In genomic region chr9:3012733-3013279, GRCm38 (mm10) we compare ENCODE assay signal across 9 mouse cellular contexts. TPM values are rescaled to one million over a fixed set of nuclear protein-coding genes. Genes with fewer than 3 reads are reported as not detected.
DNase-seq lines count a peak whose midpoint lies in the region; ATAC-seq and TF ChIP-seq lines count a peak whose summit lies in the region.
"Not testable (repeated sequence)": the region's sequence is repeated elsewhere in the genome, so short reads cannot be mapped to it uniquely, and the experiment has no call there.
"Had no signal": no experiment of that assay in that cellular context is flagged by ENCODE, and none has a peak within 500 bp of the region (broad histone marks: within the 10 kb centered on the region; RNA-seq: fewer than 3 reads in every experiment).

TSS of gene Gm10721 (plus strand) at chr9:3013140.

- H3K9me3 ChIP-seq in embryonic facial prominence, embryonic 14.5 days (ENCODE audit: control insufficient read depth, low read length); hindbrain, embryonic 12.5 days (replicated peaks); intestine, postnatal 0 days (ENCODE audit: control insufficient read depth); liver, embryonic 11.5 days (ENCODE audit: control insufficient read depth, low read length); neural tube, embryonic 11.5 days (ENCODE audit: control insufficient read depth, low read length): not testable (repeated sequence)

- TF ChIP-seq CTCF in intestine, postnatal 0 days (IDR thresholded peaks at IDR 0.05; ENCODE audit: low read depth), result not testable (repeated sequence)

- not testable (repeated sequence) for H3K27me3 ChIP-seq in embryonic facial prominence, embryonic 14.5 days (replicated peaks; ENCODE audit: control insufficient read depth, insufficient read depth, low read length); hindbrain, embryonic 12.5 days; intestine, postnatal 0 days (replicated peaks; ENCODE audit: control insufficient read depth, insufficient read depth, low read length); liver, embryonic 11.5 days (replicated peaks; ENCODE audit: control insufficient read depth, insufficient read depth, low read length); neural tube, embryonic 11.5 days (ENCODE audit: control insufficient read depth, insufficient read depth, low read length)

- not testable (repeated sequence) for DNase-seq in embryonic facial prominence, embryonic 14.5 days (ENCODE audit: low spot score); liver, embryonic 11.5 days (ENCODE audit: low spot score); neural tube, embryonic 11.5 days (ENCODE audit: low spot score)

- ATAC-seq in embryonic facial prominence, embryonic 14.5 days (ENCODE audit: low read depth), result peak; percentile 55; the same call in 1 of the 2 replicates
- ATAC-seq in granulocyte monocyte progenitor cell, adult 5-6 weeks (replicated peaks; ENCODE audit: poor library complexity, severe bottlenecking), result peak; percentile 34
- peak; percentile 59 for ATAC-seq in hindbrain, embryonic 12.5 days (ENCODE audit: low FRiP score)
- peak; percentile 61; the same call in 1 of the 2 replicates for ATAC-seq in intestine, postnatal 0 days
- peak; percentile 61 for ATAC-seq in liver, embryonic 11.5 days (replicated peaks; ENCODE audit: low FRiP score)
- peak; percentile 34 for ATAC-seq in megakaryocyte, adult 5-6 weeks (ENCODE audit: poor library complexity, severe bottlenecking)
- peak; percentile 65; the same call in 1 of the 2 replicates for ATAC-seq in neural tube, embryonic 11.5 days (ENCODE audit: insufficient read depth, low FRiP score, low TSS enrichment)

- H3K4me3 ChIP-seq in embryonic facial prominence, embryonic 14.5 days (ENCODE audit: low read depth, low read length); hindbrain, embryonic 12.5 days; intestine, postnatal 0 days (ENCODE audit: low read depth, low read length); liver, embryonic 11.5 days (ENCODE audit: low read depth, low read length); neural tube, embryonic 11.5 days (ENCODE audit: low read depth, low read length): not testable (repeated sequence)

- not testable (repeated sequence) for H3K9ac ChIP-seq in embryonic facial prominence, embryonic 14.5 days (ENCODE audit: low read depth, low read length); hindbrain, embryonic 12.5 days; intestine, postnatal 0 days (ENCODE audit: low read depth, low read length); liver, embryonic 11.5 days (ENCODE audit: low read depth, low read length); neural tube, embryonic 11.5 days (ENCODE audit: low read length)

- no CpG with 5 or more reads among the region's 11 CpGs for WGBS in embryonic facial prominence, embryonic 14.5 days
- no CpG with 5 or more reads among the region's 11 CpGs for WGBS in hindbrain, embryonic 12.5 days
- no CpG with 5 or more reads among the region's 11 CpGs for WGBS in intestine, postnatal 0 days
- no CpG with 5 or more reads among the region's 11 CpGs for WGBS in liver, embryonic 11.5 days
- no CpG with 5 or more reads among the region's 11 CpGs for WGBS in neural tube, embryonic 11.5 days

- not testable (repeated sequence) for H3K4me1 ChIP-seq in embryonic facial prominence, embryonic 14.5 days (ENCODE audit: control insufficient read depth, insufficient read depth, low read length); hindbrain, embryonic 12.5 days; intestine, postnatal 0 days (replicated peaks; ENCODE audit: control insufficient read depth, insufficient read depth, low read length); liver, embryonic 11.5 days (replicated peaks; ENCODE audit: control insufficient read depth, insufficient read depth, low read length); neural tube, embryonic 11.5 days (ENCODE audit: control insufficient read depth, insufficient read depth, low read length)

- H3K36me3 ChIP-seq in embryonic facial prominence, embryonic 14.5 days (ENCODE audit: control insufficient read depth, insufficient read depth, low read length); hindbrain, embryonic 12.5 days; intestine, postnatal 0 days (ENCODE audit: control insufficient read depth, insufficient read depth); liver, embryonic 11.5 days (ENCODE audit: control insufficient read depth, insufficient read depth, low read length); neural tube, embryonic 11.5 days (ENCODE audit: control insufficient read depth, insufficient read depth, low read length): not testable (repeated sequence)

- H3K27ac ChIP-seq in embryonic facial prominence, embryonic 14.5 days (replicated peaks; ENCODE audit: low read depth, low read length); hindbrain, embryonic 12.5 days; intestine, postnatal 0 days (ENCODE audit: low read depth, low read length); liver, embryonic 11.5 days (ENCODE audit: low read depth, low read length); neural tube, embryonic 11.5 days (ENCODE audit: low read depth, low read length): not testable (repeated sequence)

- not testable (repeated sequence) for H3K4me2 ChIP-seq in embryonic facial prominence, embryonic 14.5 days (ENCODE audit: low read depth, low read length); hindbrain, embryonic 12.5 days (replicated peaks); intestine, postnatal 0 days (replicated peaks; ENCODE audit: low read depth); liver, embryonic 11.5 days; neural tube, embryonic 11.5 days (ENCODE audit: low read depth)

RNA-seq across cellular contexts. Expression of gene Gm10721, which starts in this region (rescaled TPM):
- not detected in 2 replicates for polyA plus RNA-seq in embryonic facial prominence, embryonic 14.5 days (2014; fragmentation: Nextera tagmentation; extraction: Ambion mirVana)
- 0.80 TPM in 1 of 2 replicates, not detected in the other for total RNA-seq in granulocyte monocyte progenitor cell, adult 5-6 weeks (2014; fragmentation: Nextera tagmentation)
- not detected in 2 replicates for total RNA-seq in granulocyte monocyte progenitor cell, adult 5-6 weeks (2017)
- polyA plus RNA-seq in hindbrain, embryonic 12.5 days (2016; fragmentation: Nextera tagmentation; extraction: Ambion mirVana), result 0.61 TPM in 1 of 2 replicates, not detected in the other
- polyA plus RNA-seq in intestine, postnatal 0 days (2015; fragmentation: Nextera tagmentation; extraction: Ambion mirVana), result not detected in 2 replicates
- not detected in 2 replicates for polyA plus RNA-seq in liver, embryonic 11.5 days (2014; fragmentation: Nextera tagmentation; extraction: Ambion mirVana)
- 0.60 TPM in 1 of 2 replicates, not detected in the other for total RNA-seq in megakaryocyte, adult 5-6 weeks (2015)
- total RNA-seq in megakaryocyte, adult 5-6 weeks (2017), result not detected in 2 replicates
- not detected in 2 replicates for polyA plus RNA-seq in neural tube, embryonic 11.5 days (2014; fragmentation: Nextera tagmentation; extraction: Ambion mirVana)
- total RNA-seq: heart, postnatal 36 days had no signal
- polyA plus RNA-seq: gonadal fat pad, adult 2 months had no signal

Comparison
In these comparisons a context has a peak if more than half of its experiments do, and no peak if none do; other contexts are left out.
1. Peak in ATAC-seq in embryonic facial prominence, embryonic 14.5 days; RNA of the gene not detected or under 1 TPM.
2. Peak in ATAC-seq in granulocyte monocyte progenitor cell, adult 5-6 weeks; RNA of the gene not detected or under 1 TPM.
3. Peak in ATAC-seq in hindbrain, embryonic 12.5 days; RNA of the gene not detected or under 1 TPM.
4. Peak in ATAC-seq in intestine, postnatal 0 days; RNA of the gene not detected or under 1 TPM.
5. Peak in ATAC-seq in liver, embryonic 11.5 days; RNA of the gene not detected or under 1 TPM.
6. Peak in ATAC-seq in megakaryocyte, adult 5-6 weeks; RNA of the gene not detected or under 1 TPM.
7. Peak in ATAC-seq in neural tube, embryonic 11.5 days; RNA of the gene not detected or under 1 TPM.